Mouse (Mus musculus) liver, embryonic 11.5 days (tissue): ENCODE measurements at regions not wholly inside any gene's neighbourhood (a gene's known extent, or its start where the extent isn't known, plus 50 kb on each side); places are given as distances from the start of the nearest gene placed in this dataset.

Source experiments
- ATAC-seq: fragments of 200-750 bp; cut with Nextera tagmentation; replicated peaks from 2 replicates; pipeline ENCODE4 v1.8.0; 2017; ENCODE audit warnings: moderate number of reproducible peaks, mild to moderate bottlenecking, moderate TSS enrichment, moderate library complexity; ENCODE audit not compliant: low FRiP score
- DNase-seq: peaks from one replicate; pipeline ENCODE4 v3.0.0-alpha.2; 2017; ENCODE audit warnings: low spot score
- H3K27ac ChIP-seq: fragments of 300-500 bp; sonication (generic); 2 replicates; pipeline ENCODE4 v1.5.1; 2014; ENCODE audit warnings: mild to moderate bottlenecking, low read depth, low read length, control low read depth
- H3K27me3 ChIP-seq: fragments of 300-500 bp; sonication (generic); replicated peaks from 2 replicates; pipeline ENCODE4 v1.6.1; 2014; ENCODE audit warnings: low read length, mixed read lengths; ENCODE audit not compliant: control insufficient read depth, insufficient read depth
- H3K36me3 ChIP-seq: fragments of 300-500 bp; sonication (generic); 2 replicates; pipeline ENCODE4 v1.6.1; 2014; ENCODE audit warnings: mild to moderate bottlenecking, low read length, moderate library complexity, mixed read lengths; ENCODE audit not compliant: control insufficient read depth, insufficient read depth
- H3K4me1 ChIP-seq: fragments of 300-500 bp; sonication (generic); replicated peaks from 2 replicates; pipeline ENCODE4 v1.6.1; 2014; ENCODE audit warnings: low read length, mixed read lengths; ENCODE audit not compliant: control insufficient read depth, insufficient read depth
- H3K4me2 ChIP-seq: fragments of 300-500 bp; sonication (generic); 2 replicates; pipeline ENCODE4 v1.6.1; 2014; ENCODE audit warnings: mild to moderate bottlenecking, control low read depth, moderate library complexity
- H3K4me3 ChIP-seq: fragments of 300-500 bp; sonication (generic); 2 replicates; pipeline ENCODE4 v1.5.1; 2014; ENCODE audit warnings: low read depth, low read length, control low read depth
- H3K9ac ChIP-seq: fragments of 300-500 bp; sonication (generic); 2 replicates; pipeline ENCODE4 v1.6.1; 2014; ENCODE audit warnings: low read depth, low read length, control low read depth
- H3K9me3 ChIP-seq: fragments of 300-500 bp; sonication (generic); 2 replicates; pipeline ENCODE4 v1.6.1; 2016; ENCODE audit warnings: low read length, inconsistent platforms, mixed read lengths; ENCODE audit not compliant: control insufficient read depth
- WGBS: fragments of 180-500 bp; shearing (Covaris S2); extraction: QIAGEN DNeasy Blood & Tissue Kit; methylation state at CpG from one replicate; pipeline ENCODE4 v1.1.7; 2014; 5-methylcytosine and 5-hydroxymethylcytosine counted together

DNA sequence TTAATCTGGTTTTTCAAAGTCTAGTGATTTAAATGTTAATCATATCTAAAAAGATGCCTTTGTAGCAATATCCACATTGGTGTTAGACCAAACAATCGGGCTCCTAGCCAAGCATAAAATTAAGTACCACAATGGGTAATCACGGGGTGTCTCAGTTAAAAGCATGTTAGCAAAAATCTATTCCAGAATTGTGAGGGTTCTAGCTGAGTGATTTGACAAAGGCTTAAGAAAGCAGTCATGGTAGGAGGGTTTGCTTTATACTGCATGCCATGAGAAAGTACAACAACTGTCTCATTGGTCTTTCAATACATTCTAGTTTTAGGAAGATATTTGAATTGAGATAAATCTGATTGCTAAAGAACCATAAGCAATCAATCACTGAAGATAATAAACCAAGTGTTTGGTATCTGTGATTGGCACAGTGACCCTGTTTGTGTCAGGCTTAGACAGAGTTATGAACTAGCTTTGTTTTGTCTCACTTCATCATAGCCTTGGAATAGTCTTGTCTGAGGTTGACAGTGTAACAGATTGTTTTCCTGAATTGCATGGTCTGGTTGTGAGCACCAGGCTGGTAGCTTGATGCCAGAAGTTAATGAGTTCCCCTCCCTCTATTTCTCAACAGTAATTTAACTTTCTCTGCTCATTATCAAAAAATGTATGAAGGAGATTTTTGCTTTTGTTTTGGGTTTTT is 186.9 kb upstream of the Sema3a start:
- no peaks in the 10 kb centered on the region for H3K9me3 ChIP-seq
- H3K27me3 ChIP-seq = no peaks in the 10 kb centered on the region
- H3K36me3 ChIP-seq = no peaks in the 10 kb centered on the region
- H3K27ac ChIP-seq = no peak overlapping the region
- H3K4me1 ChIP-seq = no peaks in the 10 kb centered on the region
- no peak overlapping the region for H3K4me2 ChIP-seq
- ATAC-seq = no peak
- no peak for DNase-seq
- WGBS = 79% methylated on average over 2 of the region's 2 CpGs
- no peak overlapping the region for H3K9ac ChIP-seq
- H3K4me3 ChIP-seq = no peak overlapping the region

DNA sequence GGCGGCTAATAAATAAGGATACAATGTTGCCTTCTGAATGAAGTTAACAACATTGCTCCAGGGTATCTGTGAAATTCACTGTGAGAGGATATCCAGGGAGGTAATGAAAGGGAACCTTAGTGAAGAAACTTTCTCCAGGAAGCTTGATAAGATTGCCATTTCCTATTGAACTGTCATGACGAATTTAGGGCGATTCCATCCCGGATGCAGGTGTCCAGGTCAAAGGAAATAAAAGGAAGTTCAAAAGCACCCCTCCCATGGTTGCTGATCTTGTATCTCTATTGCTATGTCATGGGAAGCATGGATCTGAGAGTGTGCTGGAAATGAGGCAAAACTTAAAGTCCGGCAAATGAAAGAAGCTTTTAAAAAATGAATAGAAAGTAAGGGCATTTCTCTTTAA is 180.7 kb upstream of the Sema3a start:
- no peak overlapping the region for H3K27ac ChIP-seq
- H3K9ac ChIP-seq = no peak overlapping the region
- WGBS = 48% methylated on average over 5 of the region's 5 CpGs
- H3K4me3 ChIP-seq = no peak overlapping the region
- H3K27me3 ChIP-seq = no peaks in the 10 kb centered on the region
- no peak overlapping the region for H3K4me2 ChIP-seq
- DNase-seq = no peak
- no peaks in the 10 kb centered on the region for H3K9me3 ChIP-seq
- H3K36me3 ChIP-seq = no peaks in the 10 kb centered on the region
- no peaks in the 10 kb centered on the region for H3K4me1 ChIP-seq
- no peak for ATAC-seq

DNA sequence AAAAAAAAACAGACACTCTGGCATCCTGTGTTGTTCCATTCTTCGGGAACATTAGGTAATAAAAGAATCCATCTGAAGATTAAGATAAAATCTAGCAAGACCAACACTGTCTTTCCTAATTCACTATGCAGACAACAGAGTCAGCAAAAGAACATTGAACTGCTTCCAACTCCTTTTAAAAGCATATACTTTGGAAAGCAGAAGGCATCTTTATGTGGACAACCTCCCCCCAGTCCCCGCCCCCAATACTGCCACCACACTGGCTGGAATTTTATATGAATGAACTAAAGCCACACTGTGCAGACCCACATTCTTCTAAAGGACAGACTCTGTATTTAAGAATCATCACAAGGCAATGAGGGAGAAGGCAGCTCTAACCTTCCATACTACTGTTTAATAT is 176.7 kb upstream of the Sema3a start:
- Histone ChIP-seq H3K4me2 (no peak overlapping the region), H3K36me3 (no peaks in the 10 kb centered on the region)
- ATAC-seq = no peak

DNA sequence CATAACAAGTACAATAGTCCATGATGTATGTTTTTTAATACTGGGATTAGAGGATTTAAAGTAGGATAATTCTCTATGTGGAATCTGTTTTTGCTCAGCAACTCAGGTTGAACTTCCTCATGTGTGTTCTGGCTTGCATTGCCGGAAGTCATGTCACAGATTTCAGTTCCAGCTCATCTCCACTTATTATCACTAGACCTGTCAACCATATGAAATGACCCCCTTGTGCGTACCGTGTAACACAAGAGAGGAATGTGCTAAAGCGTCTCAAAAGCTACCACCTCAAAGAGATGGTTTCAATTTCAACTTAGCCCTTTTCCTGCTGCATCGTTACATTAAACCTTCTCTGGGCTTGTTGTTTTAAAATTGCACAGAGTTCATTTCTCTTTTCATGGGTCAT is 154.2 kb upstream of the Sema3a start:
- Histone ChIP-seq H3K9me3 (no peaks in the 10 kb centered on the region), H3K27ac (no peak overlapping the region), H3K4me1 (no peaks in the 10 kb centered on the region), H3K9ac (no peak overlapping the region), H3K27me3 (no peaks in the 10 kb centered on the region), H3K4me3 (no peak overlapping the region), H3K4me2 (no peak overlapping the region), H3K36me3 (no peaks in the 10 kb centered on the region)
- ATAC-seq (no peak), DNase-seq (no peak)
- WGBS = 71% methylated on average over 5 of the region's 5 CpGs

More for the DNA sequence above, 176.7 kb upstream of the Sema3a start:
- Histone ChIP-seq H3K4me3 (no peak overlapping the region), H3K9me3 (no peaks in the 10 kb centered on the region), H3K27ac (no peak overlapping the region), H3K27me3 (no peaks in the 10 kb centered on the region), H3K9ac (no peak overlapping the region), H3K4me1 (no peaks in the 10 kb centered on the region)
- 79% methylated on average over 2 of the region's 2 CpGs for WGBS
- DNase-seq = no peak

DNA sequence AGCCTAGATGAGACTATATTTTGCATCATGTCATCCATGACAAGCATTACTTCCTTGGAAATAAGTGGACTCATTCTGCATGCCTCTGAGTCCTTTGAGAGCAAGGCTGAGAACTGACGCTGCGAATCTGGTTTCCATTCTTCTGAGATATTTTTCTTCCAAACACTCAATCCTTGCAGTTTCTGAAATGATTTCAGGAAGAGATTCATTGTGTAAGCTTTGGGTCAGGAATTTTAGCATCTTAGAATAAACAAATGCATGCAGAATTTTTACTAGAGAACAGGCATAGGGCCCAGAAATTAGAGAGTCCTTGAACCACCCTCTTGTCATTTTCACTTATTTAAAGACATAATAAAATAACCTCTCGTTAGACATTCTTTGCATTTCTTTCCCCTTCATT is 151.5 kb upstream of the Sema3a start:
- no peaks in the 10 kb centered on the region for H3K27me3 ChIP-seq
- whole genome bisulfite sequencing = 83% methylated on average over 3 of the region's 3 CpGs
- no peak for ATAC-seq
- no peak overlapping the region for H3K4me3 ChIP-seq
- no peaks in the 10 kb centered on the region for H3K36me3 ChIP-seq
- H3K4me2 ChIP-seq = no peak overlapping the region
- no peak overlapping the region for H3K27ac ChIP-seq
- no peaks in the 10 kb centered on the region for H3K9me3 ChIP-seq
- DNase-seq = no peak
- H3K9ac ChIP-seq = no peak overlapping the region
- H3K4me1 ChIP-seq = no peaks in the 10 kb centered on the region

DNA sequence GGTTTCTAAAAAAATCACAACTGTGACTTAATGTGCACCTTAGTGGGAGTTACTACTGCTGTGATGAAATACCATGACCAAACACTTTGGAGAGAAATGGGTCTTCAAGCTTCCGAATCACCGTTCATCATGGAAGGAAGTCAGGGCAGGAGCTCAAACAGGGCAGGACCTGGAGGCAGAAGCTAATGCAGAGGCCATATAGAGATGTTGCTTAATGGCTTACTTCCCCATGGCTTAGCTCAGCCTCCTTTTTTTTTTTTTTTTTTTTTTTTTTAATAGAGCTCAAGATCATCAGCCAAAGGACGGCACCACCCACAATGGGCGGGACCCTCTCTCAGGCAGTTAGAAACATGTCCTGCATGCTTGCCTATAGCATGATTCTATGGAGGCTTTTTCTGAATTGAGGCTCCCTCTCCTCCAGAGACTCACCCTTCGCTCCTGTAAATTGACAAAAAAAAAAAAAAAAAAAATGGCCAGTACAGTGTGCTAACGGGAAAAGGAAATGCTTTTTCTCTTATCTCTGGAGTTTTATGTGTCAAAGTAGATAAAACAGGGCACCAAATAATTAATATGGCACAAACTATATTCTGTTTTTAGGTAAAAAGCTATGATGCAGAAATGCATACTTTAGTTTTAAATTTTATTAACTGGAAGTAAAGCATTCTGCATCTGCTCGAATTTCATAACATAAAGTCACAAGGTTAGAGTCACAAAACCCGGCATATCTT is 149.0 kb upstream of the Sema3a start:
- H3K4me3 ChIP-seq = no peak overlapping the region
- no peak overlapping the region for H3K27ac ChIP-seq
- H3K27me3 ChIP-seq = no peaks in the 10 kb centered on the region
- H3K4me1 ChIP-seq = no peaks in the 10 kb centered on the region
- 67% methylated on average over 8 of the region's 8 CpGs for WGBS
- ATAC-seq (peak; percentile 34; the same call in 1 of the 2 replicates), DNase-seq (no peak)
- no peaks in the 10 kb centered on the region for H3K9me3 ChIP-seq
- no peak overlapping the region for H3K4me2 ChIP-seq
- H3K36me3 ChIP-seq = no peaks in the 10 kb centered on the region
- H3K9ac ChIP-seq = no peak overlapping the region

DNA sequence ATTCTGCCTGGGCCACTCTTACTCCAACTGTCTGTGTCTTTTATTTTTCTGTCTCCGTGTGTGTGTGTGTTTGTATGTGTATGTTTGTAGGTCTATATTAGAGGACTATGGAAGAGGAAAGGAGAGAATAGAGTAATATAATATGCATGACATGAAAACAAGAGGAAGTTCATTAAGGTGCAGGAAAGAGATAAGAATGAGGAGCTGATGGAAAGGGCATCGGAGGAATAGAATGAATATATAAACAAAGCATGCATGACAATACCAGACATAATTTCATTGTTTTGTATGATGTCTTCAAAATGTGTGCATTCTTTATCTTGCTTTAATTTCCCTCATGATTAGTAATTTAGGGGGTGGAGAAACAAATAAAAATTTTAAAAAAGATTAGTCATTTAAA is 147.3 kb upstream of the Sema3a start:
- no peaks in the 10 kb centered on the region for H3K4me1 ChIP-seq
- 33% methylated on average over 2 of the region's 2 CpGs for WGBS
- H3K27me3 ChIP-seq = no peaks in the 10 kb centered on the region
- ATAC-seq (no peak), DNase-seq (no peak)
- no peaks in the 10 kb centered on the region for H3K36me3 ChIP-seq
- H3K9ac ChIP-seq = no peak overlapping the region
- no peak overlapping the region for H3K4me2 ChIP-seq
- no peaks in the 10 kb centered on the region for H3K9me3 ChIP-seq
- H3K27ac ChIP-seq = no peak overlapping the region
- H3K4me3 ChIP-seq = no peak overlapping the region

DNA sequence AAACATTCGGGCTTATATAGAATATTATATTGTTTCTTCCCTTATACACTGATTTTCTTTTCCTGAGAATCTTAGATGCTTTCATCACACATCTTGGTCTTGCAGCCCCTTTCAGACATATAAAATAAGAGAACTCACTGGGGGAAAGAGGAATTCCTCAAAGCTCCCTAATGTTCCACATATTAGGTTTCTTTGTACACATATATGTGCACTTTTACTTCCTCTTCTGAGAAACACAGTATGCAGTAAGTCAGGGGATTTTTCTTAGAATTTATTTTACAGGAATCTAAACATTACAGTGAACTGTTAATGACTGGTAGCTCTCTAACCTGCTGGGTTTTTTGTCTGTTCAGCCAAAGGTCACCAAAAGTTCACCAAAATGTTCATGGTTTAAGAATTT is 131.4 kb upstream of the Sema3a start:
- Histone ChIP-seq H3K27ac (no peak overlapping the region), H3K27me3 (no peaks in the 10 kb centered on the region), H3K4me2 (no peak overlapping the region), H3K4me1 (no peaks in the 10 kb centered on the region), H3K9me3 (no peaks in the 10 kb centered on the region), H3K36me3 (no peaks in the 10 kb centered on the region), H3K4me3 (no peak overlapping the region), H3K9ac (no peak overlapping the region)
- WGBS = 78% methylated on average over 1 of the region's 1 CpGs
- no peak for ATAC-seq
- DNase-seq = no peak

DNA sequence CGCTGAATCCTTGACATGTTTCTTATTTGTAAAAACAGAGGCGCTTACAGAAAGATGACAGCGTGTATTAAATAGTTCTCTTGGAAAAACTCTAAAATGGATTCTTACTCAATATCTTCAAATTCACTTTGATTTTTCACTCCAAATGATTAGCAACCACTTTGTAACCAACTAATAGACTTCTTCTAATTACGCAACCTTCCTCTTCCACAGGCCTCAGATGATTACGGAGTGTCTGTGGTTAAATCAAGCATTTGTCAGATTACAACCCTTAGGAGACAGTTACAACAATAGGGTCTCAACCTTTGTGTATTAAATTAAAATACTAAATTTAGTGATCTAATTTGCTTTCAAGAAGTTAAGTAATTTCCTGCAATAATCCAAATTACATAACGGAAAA is 127.8 kb upstream of the Sema3a start:
- H3K4me3 ChIP-seq = no peak overlapping the region
- no peaks in the 10 kb centered on the region for H3K9me3 ChIP-seq
- DNase-seq (no peak), ATAC-seq (no peak)
- no peaks in the 10 kb centered on the region for H3K4me1 ChIP-seq
- H3K27ac ChIP-seq = no peak overlapping the region
- WGBS = 88% methylated on average over 6 of the region's 6 CpGs
- no peaks in the 10 kb centered on the region for H3K27me3 ChIP-seq
- no peaks in the 10 kb centered on the region for H3K36me3 ChIP-seq
- no peak overlapping the region for H3K4me2 ChIP-seq
- H3K9ac ChIP-seq = no peak overlapping the region
